Mouse (Mus musculus) CH12.LX (cell line): ENCODE results near the gene Mov10l1. TPM values are rescaled to one million over a fixed set of nuclear protein-coding genes. Genes with fewer than 3 reads are reported as not detected.

Experiments used
- DNase-seq: peaks from one replicate; pipeline ENCODE4 v3.0.0-alpha.2; 2013; ENCODE audit errors: extremely low read depth
- H3K27ac ChIP-seq: 2 replicates; pipeline ENCODE4 v1.5.1; 2012; ENCODE audit warnings: low read depth, mild to moderate bottlenecking, control low read depth, moderate library complexity; ENCODE audit not compliant: insufficient read depth
- H3K27me3 ChIP-seq: replicated peaks from 2 replicates; pipeline ENCODE3; 2012; ENCODE audit warnings: inconsistent platforms
- H3K36me3 ChIP-seq, 2 experiments: replicated peaks in 1 of 2; 2 replicates each; pipeline versions ENCODE3 to v1.6.1; 2012; ENCODE audit warnings: inconsistent platforms in 1 of 2, low read length in 1 of 2, mild to moderate bottlenecking in 1 of 2, mixed read lengths in 1 of 2, moderate library complexity in 1 of 2; ENCODE audit not compliant: control insufficient read depth in 1 of 2, insufficient read depth in 1 of 2
- H3K4me1 ChIP-seq, 2 experiments: 2 replicates each; pipeline ENCODE4 v1.6.1; 2012; ENCODE audit warnings: inconsistent platforms in 1 of 2, moderate library complexity in 1 of 2; ENCODE audit not compliant: insufficient read depth in 2 of 2, control insufficient read depth in 1 of 2
- H3K4me2 ChIP-seq: 2 replicates; pipeline ENCODE4 v1.6.1; 2012; ENCODE audit warnings: low read depth, mild to moderate bottlenecking, control low read depth; ENCODE audit not compliant: poor library complexity, insufficient read depth, severe bottlenecking
- H3K4me3 ChIP-seq, 3 experiments: fragments of 150-350 bp in 1 of 3; sonication (generic) in 1 of 3; replicated peaks in 1 of 3; 2 replicates each; pipeline versions ENCODE3 to v1.5.1; 2011 to 2012; ENCODE audit warnings: low read depth in 2 of 3, low read length in 2 of 3, mild to moderate bottlenecking in 2 of 3, moderate library complexity in 2 of 3, control low read depth in 1 of 3, improper control_type of control experiment in 1 of 3, inconsistent platforms in 1 of 3, mixed read lengths in 1 of 3; ENCODE audit not compliant: poor library complexity in 1 of 3
- H3K79me2 ChIP-seq: replicated peaks from 2 replicates; pipeline ENCODE4 v1.6.1; 2012; ENCODE audit warnings: mild to moderate bottlenecking, moderate library complexity; ENCODE audit not compliant: control insufficient read depth, poor library complexity, insufficient read depth, severe bottlenecking; ENCODE audit errors: extremely low read depth
- H3K9ac ChIP-seq: 2 replicates; pipeline ENCODE4 v1.6.1; 2012; ENCODE audit warnings: low read depth, mild to moderate bottlenecking, control low read depth, moderate library complexity; ENCODE audit not compliant: insufficient read depth
- H3K9me3 ChIP-seq: replicated peaks from 2 replicates; pipeline ENCODE3; 2012; ENCODE audit warnings: low read length, inconsistent platforms, mixed read lengths
- BHLHE40 ChIP-seq: IDR thresholded peaks from 2 replicates; pipeline ENCODE4 v1.6.1; 2011; ENCODE audit warnings: mild to moderate bottlenecking, low read depth, low read length, improper control_type of control experiment
- CHD1 ChIP-seq: IDR thresholded peaks from 2 replicates; pipeline ENCODE4 v1.6.1; 2012; ENCODE audit warnings: low read depth, low read length, improper control_type of control experiment, inconsistent platforms
- CHD2 ChIP-seq: IDR thresholded peaks from 2 replicates; pipeline ENCODE4 v1.6.1; 2011; ENCODE audit warnings: low read length, improper control_type of control experiment
- CTCF ChIP-seq, 2 experiments: IDR thresholded peaks in 1 of 2; conservative IDR thresholded peaks in 1 of 2; 2 replicates each; pipeline ENCODE4 v1.5.1; 2011 to 2012; ENCODE audit warnings: low read depth in 2 of 2, low read length in 2 of 2, improper control_type of control experiment in 1 of 2, inconsistent platforms in 1 of 2, mild to moderate bottlenecking in 1 of 2, moderate library complexity in 1 of 2
- E2F4 ChIP-seq: IDR thresholded peaks from 2 replicates; pipeline ENCODE4 v1.6.1; 2011; ENCODE audit warnings: low read depth, low read length, improper control_type of control experiment; ENCODE audit not compliant: insufficient replicate concordance
- ELF1 ChIP-seq: IDR thresholded peaks from 2 replicates; pipeline ENCODE4 v1.6.1; 2014; ENCODE audit warnings: low read depth, mild to moderate bottlenecking, inconsistent platforms, low read length, improper control_type of control experiment
- EP300 ChIP-seq: IDR thresholded peaks from 2 replicates; pipeline ENCODE4 v1.6.1; 2011; ENCODE audit warnings: low read length, improper control_type of control experiment
- ETS1 ChIP-seq: conservative IDR thresholded peaks from 2 replicates; pipeline ENCODE4 v1.6.1; 2012; ENCODE audit warnings: low read depth, mild to moderate bottlenecking, inconsistent platforms, low read length, improper control_type of control experiment, moderate library complexity
- GABPA ChIP-seq: IDR thresholded peaks from 2 replicates; pipeline ENCODE4 v1.6.1; 2012; ENCODE audit warnings: low read depth, low read length, improper control_type of control experiment, inconsistent platforms; ENCODE audit not compliant: insufficient replicate concordance
- HCFC1 ChIP-seq: IDR thresholded peaks from 2 replicates; pipeline ENCODE4 v1.6.1; 2012; ENCODE audit warnings: low read depth, mild to moderate bottlenecking, inconsistent platforms, low read length, improper control_type of control experiment
- IRF4 ChIP-seq: IDR thresholded peaks from 2 replicates; pipeline ENCODE4 v1.6.1; 2014; ENCODE audit warnings: low read depth, mild to moderate bottlenecking, inconsistent platforms, low read length, improper control_type of control experiment
- JUN ChIP-seq: IDR thresholded peaks from 2 replicates; pipeline ENCODE4 v1.6.1; 2011; ENCODE audit warnings: low read depth, mild to moderate bottlenecking, low read length, improper control_type of control experiment, moderate library complexity; ENCODE audit not compliant: insufficient read depth
- JUND ChIP-seq: conservative IDR thresholded peaks from 2 replicates; pipeline ENCODE4 v1.6.1; 2011; ENCODE audit warnings: low read depth, low read length, improper control_type of control experiment
- KAT2A ChIP-seq: IDR thresholded peaks from 2 replicates; pipeline ENCODE4 v1.6.1; 2012; ENCODE audit warnings: low read length, improper control_type of control experiment, inconsistent platforms; ENCODE audit not compliant: insufficient replicate concordance
- MAFK ChIP-seq: IDR thresholded peaks from 2 replicates; pipeline ENCODE4 v1.6.1; 2011; ENCODE audit warnings: low read length, improper control_type of control experiment; ENCODE audit not compliant: insufficient replicate concordance
- MAX ChIP-seq: IDR thresholded peaks from 2 replicates; pipeline ENCODE4 v1.6.1; 2011; ENCODE audit warnings: low read length, improper control_type of control experiment
- MAZ ChIP-seq: IDR thresholded peaks from 2 replicates; pipeline ENCODE4 v1.6.1; 2012; ENCODE audit warnings: low read depth, mild to moderate bottlenecking, inconsistent platforms, low read length, improper control_type of control experiment, moderate library complexity
- MEF2A ChIP-seq: IDR thresholded peaks from 2 replicates; pipeline ENCODE4 v1.6.1; 2014; ENCODE audit warnings: low read depth, mild to moderate bottlenecking, inconsistent platforms, low read length, improper control_type of control experiment, borderline replicate concordance
- MXI1 ChIP-seq: IDR thresholded peaks from 2 replicates; pipeline ENCODE4 v1.6.1; 2011; ENCODE audit warnings: mild to moderate bottlenecking, low read depth, low read length, improper control_type of control experiment
- MYC ChIP-seq: IDR thresholded peaks from 2 replicates; pipeline ENCODE4 v1.6.1; 2011; ENCODE audit warnings: low read depth, mild to moderate bottlenecking, improper control_type of control experiment, low read length
- NELFE ChIP-seq: IDR thresholded peaks from 2 replicates; pipeline ENCODE4 v1.6.1; 2011; ENCODE audit warnings: low read depth, low read length, improper control_type of control experiment
- NRF1 ChIP-seq: IDR thresholded peaks from 2 replicates; pipeline ENCODE4 v1.6.1; 2014; ENCODE audit warnings: low read depth, mild to moderate bottlenecking, inconsistent platforms, low read length, improper control_type of control experiment, moderate library complexity
- PAX5 ChIP-seq: IDR thresholded peaks from 2 replicates; pipeline ENCODE4 v1.6.1; 2012; ENCODE audit warnings: low read length, inconsistent platforms, mixed read lengths
- POLR2A ChIP-seq: IDR thresholded peaks from 2 replicates; pipeline ENCODE4 v1.6.1; 2011; ENCODE audit warnings: low read depth, mild to moderate bottlenecking, improper control_type of control experiment, low read length
- POLR2AphosphoS2 ChIP-seq: IDR thresholded peaks from 2 replicates; pipeline ENCODE4 v1.6.1; 2011; ENCODE audit warnings: low read depth, low read length, improper control_type of control experiment
- RAD21 ChIP-seq: IDR thresholded peaks from 2 replicates; pipeline ENCODE4 v1.6.1; 2011; ENCODE audit warnings: low read depth, mild to moderate bottlenecking, low read length, improper control_type of control experiment, moderate library complexity
- RCOR1 ChIP-seq: conservative IDR thresholded peaks from 2 replicates; pipeline ENCODE4 v1.6.1; 2012; ENCODE audit warnings: low read depth, mild to moderate bottlenecking, inconsistent platforms, low read length, improper control_type of control experiment
- SIN3A ChIP-seq: IDR thresholded peaks from 2 replicates; pipeline ENCODE4 v1.6.1; 2012; ENCODE audit warnings: low read length, improper control_type of control experiment, inconsistent platforms
- SMC3 ChIP-seq: IDR thresholded peaks from 2 replicates; pipeline ENCODE4 v1.6.1; 2011; ENCODE audit warnings: low read depth, low read length, improper control_type of control experiment
- TBP ChIP-seq: conservative IDR thresholded peaks from 2 replicates; pipeline ENCODE4 v1.6.1; 2011; ENCODE audit warnings: low read depth, low read length, improper control_type of control experiment
- TCF12 ChIP-seq: IDR thresholded peaks from 2 replicates; pipeline ENCODE4 v1.6.1; 2014; ENCODE audit warnings: low read depth, mild to moderate bottlenecking, inconsistent platforms, low read length, improper control_type of control experiment
- UBTF ChIP-seq: IDR thresholded peaks from 2 replicates; pipeline ENCODE4 v1.6.1; 2012; ENCODE audit warnings: low read depth, mild to moderate bottlenecking, inconsistent platforms, low read length, improper control_type of control experiment, moderate library complexity
- USF1 ChIP-seq: IDR thresholded peaks from 2 replicates; pipeline ENCODE4 v1.6.1; 2014; ENCODE audit warnings: low read depth, mild to moderate bottlenecking, inconsistent platforms, low read length, improper control_type of control experiment
- USF2 ChIP-seq: conservative IDR thresholded peaks from 2 replicates; pipeline ENCODE4 v1.6.1; 2011; ENCODE audit warnings: low read depth, low read length, improper control_type of control experiment
- ZC3H11A ChIP-seq: IDR thresholded peaks from 2 replicates; pipeline ENCODE4 v1.6.1; 2012; ENCODE audit warnings: low read depth, mild to moderate bottlenecking, inconsistent platforms, low read length, improper control_type of control experiment
- ZKSCAN1 ChIP-seq: IDR thresholded peaks from 2 replicates; pipeline ENCODE4 v1.6.1; 2012; ENCODE audit warnings: low read depth, inconsistent platforms, low read length, improper control_type of control experiment, borderline replicate concordance
- ZMIZ1 ChIP-seq: IDR thresholded peaks from 2 replicates; pipeline ENCODE4 v1.6.1; 2012; ENCODE audit warnings: low read depth, mild to moderate bottlenecking, inconsistent platforms, low read length, improper control_type of control experiment
- ZNF384 ChIP-seq: IDR thresholded peaks from 2 replicates; pipeline ENCODE4 v1.6.1; 2012; ENCODE audit warnings: low read depth, low read length, improper control_type of control experiment, inconsistent platforms
- dilution Hi-C: fragments of 300-500 bp; cut with MboI; formaldehyde crosslinking; loops from 2 replicates; pipeline ENCODE4 v1.14.3; 2020; ENCODE audit warnings: low sequenced_read_pairs; ENCODE audit not compliant: extremely low pct_unique_long_range_greater_than_20kb, extremely low pct_ligation_motif_present
- in situ Hi-C: fragments of 300-500 bp; cut with MboI; formaldehyde crosslinking; loops from 3 replicates; pipeline ENCODE4 v1.14.3; 2019; ENCODE audit warnings: low sequenced_read_pairs, low pct_ligation_motif_present, low pct_unique_long_range_greater_than_20kb, mixed read lengths
- polyA plus RNA-seq: library from polyadenylated mRNA; unstranded; fragments of >175 nt; gene quantifications from 2 replicates; pipeline ENCODE4 v1.2.1, GENCODE M21; 2012; ENCODE audit warnings: low read depth; ENCODE audit not compliant: insufficient read length
- total RNA-seq, 2 experiments: library from RNA; depleted of rRNA; stranded (reverse); fragments of 300-350 nt in 1 of 2; fragments of >200 nt in 1 of 2; gene quantifications; 2 replicates each; pipeline ENCODE4 v1.2.3; 2012 to 2014

The Mov10l1 gene
- total and polyA plus RNA-seq, 3 experiments, result not detected

DNA sequence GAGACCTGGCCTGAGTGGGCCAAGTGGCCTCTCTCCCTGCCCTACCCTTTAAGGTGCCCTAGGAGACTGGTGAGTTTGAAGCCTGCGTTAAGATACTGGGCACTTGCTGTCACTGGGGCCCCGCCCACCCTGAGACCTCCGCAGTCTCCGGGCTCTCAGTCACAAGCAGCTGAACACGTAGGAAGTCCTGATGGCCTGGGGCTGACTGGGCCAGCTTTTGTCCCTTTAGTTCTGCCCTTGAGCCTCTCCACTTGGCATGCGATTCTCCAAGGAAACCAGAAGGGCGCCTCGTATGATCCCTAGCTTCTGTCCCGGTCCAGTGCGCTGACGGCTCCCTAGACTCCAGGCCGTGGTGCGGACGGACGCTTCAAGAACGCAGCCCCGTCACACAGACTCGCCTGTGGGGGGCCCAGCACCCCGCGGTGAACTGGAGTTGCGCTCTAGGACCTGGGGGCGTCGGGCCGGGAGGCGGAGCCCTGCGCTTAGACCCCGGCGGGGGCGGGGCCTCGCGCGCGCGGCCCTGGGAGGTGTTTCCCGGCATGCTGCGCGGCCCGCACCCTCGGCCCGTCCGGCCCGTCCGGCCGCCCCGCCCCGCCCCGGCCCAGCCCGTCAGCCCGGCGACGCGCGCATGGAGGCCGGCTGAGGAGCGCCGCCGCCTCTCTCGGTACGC, 92.9 kb downstream of the Mov10l1 start:
- Histone ChIP-seq H3K79me2 (peaks cover 34% of the 10 kb centered on the region), H3K4me3 (peak overlapping the region; percentile 65 to 88 (median 87)), H3K4me2 (peak overlapping the region; percentile 72), H3K36me3 (peaks cover 1 to 13% of the 10 kb centered on the region in 2 experiments), H3K4me1 (peaks cover 6 to 42% of the 10 kb centered on the region in 2 experiments; a peak in 3 of 4 replicates), H3K9ac (peak overlapping the region; percentile 96), H3K9me3 (no peaks in the 10 kb centered on the region), H3K27me3 (peaks cover 44% of the 10 kb centered on the region), H3K27ac (no peak overlapping the region)
- TF ChIP-seq POLR2A, result peak; percentile 68
- peak; percentile 19 for TF ChIP-seq NELFE
- peak; percentile 81 for TF ChIP-seq SIN3A
- TF ChIP-seq CTCF (conservative IDR thresholded peaks at IDR 0.05 in 1 of 2, IDR thresholded peaks at IDR 0.05 in 1 of 2; ENCODE audit: low read depth in 2 of 2, low read length in 2 of 2), result no peak
- TF ChIP-seq IRF4, result no peak
- peak; percentile 31; the same call in 1 of the 2 replicates for TF ChIP-seq MXI1
- TF ChIP-seq RCOR1, result no peak
- TF ChIP-seq ELF1, result peak; percentile 15; the same call in 1 of the 2 replicates
- TF ChIP-seq ZC3H11A, result no peak
- TF ChIP-seq TBP, result no peak
- TF ChIP-seq RAD21, result no peak
- TF ChIP-seq TCF12, result peak; percentile 59
- no peak for TF ChIP-seq BHLHE40
- no peak for TF ChIP-seq ETS1
- no peak; the same call in 1 of the 2 replicates for TF ChIP-seq SMC3
- no peak for TF ChIP-seq ZNF384
- 0 out of 2 replicates have a peak, but pooled peaks have one; percentile 10 for TF ChIP-seq ZMIZ1
- TF ChIP-seq JUND, result no peak
- no peak for TF ChIP-seq USF1
- 0 out of 2 replicates have a peak, but pooled peaks have one; percentile 39 for TF ChIP-seq KAT2A
- TF ChIP-seq USF2, result no peak
- TF ChIP-seq HCFC1, result peak; percentile 70
- TF ChIP-seq NRF1, result peak; percentile 61
- TF ChIP-seq E2F4, result no peak
- TF ChIP-seq MYC, result no peak
- TF ChIP-seq JUN, result no peak
- TF ChIP-seq CHD1, result no peak
- TF ChIP-seq PAX5, result no peak
- no peak for TF ChIP-seq EP300
- TF ChIP-seq UBTF, result 0 out of 2 replicates have a peak, but pooled peaks have one; percentile 24
- no peak for TF ChIP-seq GABPA
- no peak for TF ChIP-seq CHD2
- no peak for TF ChIP-seq MAX
- no peak for TF ChIP-seq MEF2A
- TF ChIP-seq ZKSCAN1, result no peak
- peak; percentile 63; the same call in 1 of the 2 replicates for TF ChIP-seq MAZ
- no peak for TF ChIP-seq MAFK
- TF ChIP-seq POLR2AphosphoS2, result no peak
- DNase-seq, result peak; percentile 64
- in situ Hi-C loops (loop anchor here (10.0 kb wide), 2 partner anchors 251 to 349 kb away; partner anchors contain the start of genes C730034F03Rik, Chkb, Cpt1b and Gm44502), dilution Hi-C loops (no loop called here)
